Mouse (Mus musculus) CD4-positive, CD25-positive, alpha-beta regulatory T cell (primary cell): ENCODE data around the gene Olfr916. TPM values are rescaled to one million over a fixed set of nuclear protein-coding genes. Genes with fewer than 3 reads are reported as not detected.

Experiments
- polyA plus RNA-seq: library from polyadenylated mRNA; unstranded; fragments of 100-300 nt; shearing (Covaris generic); gene quantifications from one replicate; pipeline ENCODE4 v1.2.1, GENCODE M21; 2017

Gene Olfr916
- polyA plus RNA-seq, result 0.08 TPM

DNA sequence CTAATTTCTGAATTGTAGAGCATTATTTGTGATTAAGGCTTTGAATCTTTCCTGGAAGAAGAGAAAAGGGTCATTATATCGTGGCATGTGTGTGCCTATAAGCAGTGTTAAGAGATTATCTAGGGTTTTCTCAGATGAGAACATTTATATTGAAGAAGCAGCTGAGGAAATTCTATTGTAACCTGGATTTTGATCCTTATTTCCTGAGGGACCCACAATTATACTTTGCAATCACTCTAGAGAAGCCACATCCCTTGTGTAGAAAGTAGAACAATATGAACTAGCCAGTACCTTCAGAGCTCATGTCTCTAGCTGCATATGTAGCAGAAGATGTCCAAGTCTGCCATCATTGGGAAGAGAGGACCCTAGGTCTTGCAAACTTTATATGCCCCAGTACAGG, at the start of gene Olfr916:
Gene Olfr916 (minus strand): TSS at position 101 of the 400 bp plus-strand sequence.

DNA sequence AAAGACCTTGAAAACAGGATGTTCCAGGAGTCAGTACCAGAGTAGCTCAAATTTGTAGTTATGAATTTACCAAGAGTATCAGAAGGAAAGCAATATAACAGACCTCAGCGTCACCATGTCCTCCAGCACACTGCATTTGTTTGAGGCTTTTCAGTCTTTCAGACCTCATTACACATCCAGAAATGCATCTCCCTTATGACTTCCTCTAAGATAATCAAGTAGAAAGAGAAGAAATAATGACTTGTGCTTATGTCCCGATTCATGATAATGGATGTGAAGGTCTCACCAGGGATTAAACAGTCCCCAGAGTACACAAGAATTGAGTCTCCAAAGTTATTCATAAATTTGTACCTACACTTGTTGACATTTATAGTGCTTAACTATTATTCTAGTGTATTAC, 14.8 kb upstream of the Olfr916 start, which contains the start of gene Olfr918:
Gene Olfr918 (minus strand): TSS at position 101 of the 400 bp plus-strand sequence.

GRCm38 (mm10) chr9:38665742-38666141, 6.1 kb upstream of the Olfr916 start, which contains the start of gene Olfr917:
TSS of gene Olfr917 (minus strand) at chr9:38665842.

Other genes with a start within 250 kb of the Olfr916 start
- gene Olfr901, start 230.4 kb downstream of the Olfr916 start, polyA plus RNA-seq, result not detected
- not detected for gene Olfr902, start 212.2 kb downstream of the Olfr916 start, polyA plus RNA-seq
- gene Olfr904, start 196.7 kb downstream of the Olfr916 start, polyA plus RNA-seq, result 0.07 TPM
- 0.14 TPM for gene Olfr905, start 188.8 kb downstream of the Olfr916 start, polyA plus RNA-seq
- not detected for gene Olfr906, start 172.8 kb downstream of the Olfr916 start, polyA plus RNA-seq
- gene Olfr907, start 164.1 kb downstream of the Olfr916 start, polyA plus RNA-seq, result not detected
- gene Olfr911-ps1, start 138.3 kb downstream of the Olfr916 start, polyA plus RNA-seq, result not detected
- not detected for gene Olfr910, start 122.0 kb downstream of the Olfr916 start, polyA plus RNA-seq
- gene Olfr912, start 79.7 kb downstream of the Olfr916 start, polyA plus RNA-seq, result 0.08 TPM
- not detected for gene Olfr913, start 67.1 kb downstream of the Olfr916 start, polyA plus RNA-seq
- gene Olfr914, start 54.8 kb downstream of the Olfr916 start, polyA plus RNA-seq, result not detected
- not detected for gene Olfr917, start 6.0 kb upstream of the Olfr916 start, polyA plus RNA-seq
- gene Olfr918, start 14.7 kb upstream of the Olfr916 start, polyA plus RNA-seq, result not detected
- not detected for gene Olfr919, start 43.8 kb upstream of the Olfr916 start, polyA plus RNA-seq
- gene Vwa5a, start 58.4 kb upstream of the Olfr916 start, polyA plus RNA-seq, result 40.3 TPM
- gene Olfr920, start 92.4 kb upstream of the Olfr916 start, polyA plus RNA-seq, result 0.10 TPM
- 0.06 TPM for gene Olfr921, start 113.2 kb upstream of the Olfr916 start, polyA plus RNA-seq
- not detected for gene Olfr922, start 154.7 kb upstream of the Olfr916 start, polyA plus RNA-seq
- gene Olfr923, start 166.7 kb upstream of the Olfr916 start, polyA plus RNA-seq, result 0.24 TPM
- not detected for gene Olfr924, start 184.6 kb upstream of the Olfr916 start, polyA plus RNA-seq
- gene Olfr26, start 195.2 kb upstream of the Olfr916 start, polyA plus RNA-seq, result not detected
- gene Olfr926, start 217.3 kb upstream of the Olfr916 start, polyA plus RNA-seq, result not detected